Mouse (Mus musculus) forelimb bud, embryonic 11.5 days (tissue): ENCODE data around the gene 1700001K19Rik.
"Not testable (repeated sequence)": the region's sequence is repeated elsewhere in the genome, so short reads cannot be mapped to it uniquely, and the experiment has no call there.

Experiments
- DNase-seq: peaks from one replicate; pipeline ENCODE4 v3.0.0-alpha.2; 2012; ENCODE audit warnings: low read depth, low spot score

Gene 1700001K19Rik

DNA sequence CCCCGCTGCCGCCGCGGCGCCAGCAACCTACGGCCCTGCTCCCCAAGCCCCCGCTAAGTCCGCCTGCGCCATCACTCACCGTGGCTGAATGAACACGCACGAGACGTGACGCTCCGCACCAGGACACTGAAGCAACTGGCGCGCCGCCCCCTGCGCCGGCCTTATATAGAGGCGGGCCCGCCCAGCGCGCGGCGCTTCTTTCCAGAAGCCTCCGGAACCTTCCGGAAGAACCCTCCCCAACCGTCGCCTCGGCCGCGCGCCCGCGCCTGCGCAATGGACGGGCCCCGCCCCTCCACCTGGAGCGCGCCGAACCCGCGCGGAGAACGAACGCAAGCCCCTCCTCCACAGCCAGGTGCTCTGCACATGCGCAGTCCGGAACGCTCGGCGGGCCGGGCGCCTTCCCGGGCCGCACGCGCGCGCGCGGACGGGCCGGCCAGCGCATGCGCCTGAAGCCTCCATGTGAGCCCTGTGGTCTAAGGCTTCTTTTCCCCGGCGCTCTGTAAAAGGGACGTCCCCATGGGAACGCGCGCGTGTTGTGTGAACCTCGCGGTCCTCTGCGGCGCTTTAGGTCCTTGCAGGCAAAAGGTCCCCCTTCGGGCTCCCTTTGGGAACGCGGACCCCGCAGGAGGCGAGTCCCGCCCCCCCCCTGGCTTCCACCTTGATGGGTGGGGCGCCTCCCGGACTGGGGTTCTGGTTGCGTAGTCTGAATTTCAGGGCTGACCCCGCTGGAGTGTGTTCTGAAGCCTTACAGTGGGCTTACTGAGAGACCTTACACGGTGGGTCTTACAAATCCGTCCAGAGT is 14.0 kb upstream of the 1700001K19Rik start:
- peak; percentile 96 for DNase-seq

GRCm38 (mm10) chr12:110695676-110696171 is 13.3 kb upstream of the 1700001K19Rik start:
- DNase-seq: peak; percentile 44

- DNase-seq: not testable (repeated sequence)
These were observed 11.0 kb upstream of the 1700001K19Rik start for GRCm38 (mm10) chr12:110693378-110693777.

GRCm38 (mm10) chr12:110689919-110690643 is 7.7 kb upstream of the 1700001K19Rik start:
- DNase-seq: no peak

DNA sequence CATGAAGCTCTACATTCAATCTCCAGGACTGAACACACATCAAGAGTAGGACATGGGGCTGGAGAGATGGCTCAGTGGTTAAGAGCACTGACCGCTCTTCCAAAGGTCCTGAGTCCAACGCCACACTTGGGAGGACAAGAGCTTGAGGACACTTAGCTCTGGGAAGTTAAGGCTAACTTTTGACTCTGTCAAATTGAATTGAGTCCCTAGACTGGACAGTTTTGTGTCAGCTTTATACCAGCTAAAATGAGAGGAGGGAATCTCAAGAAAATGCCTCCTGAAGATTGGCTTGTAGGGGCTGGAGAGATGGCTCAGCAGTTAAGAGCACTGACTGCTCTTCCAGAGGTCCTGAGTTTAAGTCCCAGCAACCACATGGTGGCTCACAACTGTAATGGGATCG is 6.5 kb upstream of the 1700001K19Rik start:
- not testable (repeated sequence) for DNase-seq

GRCm38 (mm10) chr12:110687894-110688734 is 5.7 kb upstream of the 1700001K19Rik start:
- no peak for DNase-seq

- DNase-seq: no peak
These were observed 1.2 kb upstream of the 1700001K19Rik start for GRCm38 (mm10) chr12:110683580-110683979.

GRCm38 (mm10) chr12:110681878-110682277 is 541 bp downstream of the 1700001K19Rik start:
- no peak for DNase-seq

GRCm38 (mm10) chr12:110681191-110681590 is 1.2 kb downstream of the 1700001K19Rik start:
- no peak for DNase-seq

DNA sequence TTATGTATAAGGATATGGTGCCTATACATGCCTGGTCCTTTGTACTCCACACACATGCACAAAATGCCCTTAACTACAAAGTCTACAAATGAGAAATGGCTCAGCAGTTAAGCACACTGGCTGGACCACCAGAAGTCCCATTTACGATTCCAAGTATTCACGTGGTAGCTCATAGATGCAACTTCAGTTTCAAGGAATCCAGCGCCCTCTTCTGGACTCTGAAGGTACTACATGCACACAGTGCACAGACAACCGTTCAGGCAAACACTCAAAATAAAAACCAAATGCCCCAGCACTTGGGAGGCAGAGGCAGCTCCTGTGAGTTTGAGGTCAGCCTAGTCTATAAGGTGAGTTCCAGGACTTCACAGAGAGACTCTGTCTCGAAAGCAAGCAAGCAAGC is 8.2 kb downstream of the 1700001K19Rik start:
- DNase-seq: peak; percentile 40

DNA sequence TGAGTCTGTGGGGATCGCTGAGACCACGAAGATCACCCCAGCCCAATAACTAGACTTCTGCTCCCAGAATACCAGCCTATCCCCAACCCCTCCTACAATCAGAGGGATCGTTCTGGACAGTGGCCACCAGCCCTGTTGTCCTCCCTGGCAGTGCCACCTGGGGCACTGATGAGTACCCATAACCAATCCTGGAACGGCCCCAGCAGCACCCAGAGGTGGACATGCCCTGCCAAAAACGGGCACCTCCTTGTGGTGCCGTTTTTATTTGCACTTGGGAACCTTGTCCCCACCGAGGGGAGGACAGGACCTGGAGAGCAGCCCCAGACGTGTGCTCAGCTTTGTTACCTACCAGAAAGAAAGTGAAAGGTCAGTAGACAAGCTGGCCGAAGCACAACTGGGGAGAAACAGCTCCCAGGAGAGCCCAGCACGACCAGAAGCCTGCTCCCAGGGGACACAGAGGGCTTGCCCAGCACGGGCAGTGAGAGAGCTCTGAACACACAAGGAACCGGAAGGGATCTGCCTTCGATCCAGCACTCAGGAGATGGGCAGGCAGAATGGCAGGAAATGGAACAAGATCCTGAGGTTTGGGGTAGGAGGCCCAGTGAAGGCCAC is 14.8 kb downstream of the 1700001K19Rik start:
- DNase-seq: no peak

GRCm38 (mm10) chr12:110661746-110662145 is 20.7 kb downstream of the 1700001K19Rik start:
- no peak for DNase-seq

- DNase-seq: no peak
These were observed 31.0 kb downstream of the 1700001K19Rik start for GRCm38 (mm10) chr12:110651464-110651863.

DNA sequence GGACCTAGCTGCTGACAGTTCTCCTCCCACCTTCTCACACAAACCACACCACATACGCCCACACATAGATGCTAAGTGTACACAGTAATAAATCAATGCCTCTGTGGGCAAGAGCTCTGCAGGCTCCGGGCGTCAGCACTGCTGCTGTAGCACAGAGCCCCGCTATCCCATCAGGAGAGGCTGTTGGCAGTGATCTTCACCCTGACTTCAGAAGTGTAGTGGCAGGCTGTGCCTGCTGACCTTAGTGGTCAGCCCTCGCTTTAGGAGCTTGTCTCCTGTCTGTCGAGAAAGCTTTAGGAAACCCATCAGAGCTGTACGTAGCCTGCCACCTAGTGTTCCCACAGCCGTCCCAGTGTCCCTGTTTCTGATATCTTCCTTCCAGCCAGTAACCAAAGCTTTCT is 32.2 kb downstream of the 1700001K19Rik start:
- DNase-seq: no peak

GRCm38 (mm10) chr12:110637507-110638114 is 44.8 kb downstream of the 1700001K19Rik start:
- DNase-seq: no peak

DNA sequence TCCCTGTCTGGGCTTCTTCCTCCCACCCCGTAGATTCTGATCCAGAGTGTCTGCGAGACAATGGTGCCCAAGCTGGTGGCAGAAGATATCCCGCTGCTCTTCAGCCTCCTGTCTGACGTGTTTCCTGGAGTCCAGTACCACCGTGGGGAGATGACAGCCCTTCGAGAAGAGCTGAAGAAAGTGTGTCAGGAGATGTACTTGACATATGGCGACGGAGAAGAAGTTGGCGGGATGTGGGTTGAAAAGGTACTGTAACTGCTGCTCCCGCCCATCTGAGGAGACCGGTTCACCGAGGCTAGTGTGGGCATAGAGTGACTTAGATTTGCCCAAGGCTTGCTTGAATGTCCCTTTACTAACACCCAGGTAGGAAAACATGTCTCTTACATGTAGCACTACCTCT is 46.1 kb downstream of the 1700001K19Rik start:
- DNase-seq: no peak

DNA sequence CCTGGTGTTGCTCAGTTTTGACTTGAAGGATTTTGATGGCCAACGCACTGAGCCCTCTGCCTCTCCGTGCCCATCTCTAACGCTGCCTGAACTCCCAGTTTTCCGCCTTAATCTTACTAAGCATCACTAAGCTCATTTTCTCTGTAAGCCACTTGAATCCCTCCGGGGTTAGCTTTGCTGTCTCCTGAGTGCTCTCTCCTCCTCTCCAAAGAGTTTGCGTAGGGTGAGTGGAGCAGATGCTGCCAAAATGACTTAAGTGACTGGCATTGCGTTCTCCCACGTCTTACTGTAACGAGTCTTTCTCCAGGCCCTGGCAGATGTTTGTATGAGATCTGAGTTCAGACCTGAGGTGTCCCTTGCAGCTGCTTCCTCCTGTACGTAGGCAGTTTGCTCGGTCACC is 52.4 kb downstream of the 1700001K19Rik start:
- no peak for DNase-seq
